ENCODE assay signal across 27 mouse cellular contexts in genomic region chr17:17444297-17444886, GRCm38 (mm10). TPM values are rescaled to one million over a fixed set of nuclear protein-coding genes. Genes with fewer than 3 reads are reported as not detected.
DNase-seq lines count a peak whose midpoint lies in the region; ATAC-seq and TF ChIP-seq lines count a peak whose summit lies in the region.
"Had no signal": no experiment of that assay in that cellular context is flagged by ENCODE, and none has a peak within 500 bp of the region (broad histone marks: within the 10 kb centered on the region; RNA-seq: fewer than 3 reads in every experiment).

No protein-coding gene starts in this region.

- TF ChIP-seq CTCF in spleen, adult 2 months (IDR thresholded peaks at IDR 0.05; ENCODE audit: extremely low read depth, insufficient read depth, insufficient read length, insufficient replicate concordance), result no peak
- no peak for TF ChIP-seq CTCF in MEL (IDR thresholded peaks at IDR 0.05 in 2 of 3, conservative IDR thresholded peaks at IDR 0.05 in 1 of 3; ENCODE audit: control insufficient read depth in 1 of 3, insufficient read depth in 1 of 3, low read depth in 2 of 3, low read length in 3 of 3, poor library complexity in 1 of 3, severe bottlenecking in 1 of 3)
- no peak for TF ChIP-seq CTCF in lung, adult 2 months (IDR thresholded peaks at IDR 0.05; ENCODE audit: insufficient read depth, low read length)

- no peak overlapping the region for H3K9ac ChIP-seq in MEL (ENCODE audit: control insufficient read depth, low read depth, low read length, poor library complexity, severe bottlenecking)
- no peak overlapping the region for H3K9ac ChIP-seq in hindbrain, embryonic 11.5 days (ENCODE audit: low read depth, low read length)
- H3K9ac ChIP-seq: forebrain, embryonic 13.5 days; intestine, embryonic 15.5 days; limb, embryonic 13.5 days; liver, embryonic 12.5 days; stomach, embryonic 15.5 days had no signal

- H3K4me2 ChIP-seq in hindbrain, embryonic 11.5 days (replicated peaks; ENCODE audit: low read depth, low read length), result no peak overlapping the region
- H3K4me2 ChIP-seq: forebrain, embryonic 13.5 days; intestine, embryonic 15.5 days; limb, embryonic 13.5 days; liver, embryonic 12.5 days; stomach, embryonic 15.5 days had no signal

- no peaks in the 10 kb centered on the region for H3K36me3 ChIP-seq in spleen, adult 2 months (ENCODE audit: control insufficient read depth, insufficient read depth, low read length)
- no peaks in the 10 kb centered on the region; a peak in 1 of 4 replicates for H3K36me3 ChIP-seq in MEL (ENCODE audit: control insufficient read depth in 1 of 2, insufficient read depth in 2 of 2, low read length in 2 of 2)
- no peaks in the 10 kb centered on the region for H3K36me3 ChIP-seq in hindbrain, embryonic 11.5 days (ENCODE audit: control insufficient read depth, insufficient read depth, low read length)
- H3K36me3 ChIP-seq: G1E; intestine, embryonic 15.5 days; limb, embryonic 13.5 days; liver, embryonic 12.5 days; stomach, embryonic 15.5 days had no signal

- 49% methylated on average over 3 of the region's 3 CpGs for WGBS in spleen, adult 2 months
- 90% methylated on average over 3 of the region's 3 CpGs for WGBS in hindbrain, embryonic 11.5 days
- 67% methylated on average over 3 of the region's 3 CpGs for WGBS in lung, adult 2 months

- DNase-seq in spleen, adult 2 months (ENCODE audit: low read depth in 1 of 2, low spot score in 2 of 2), result no peak
- DNase-seq in spleen, postnatal 36 days (ENCODE audit: low spot score in 2 of 2), result no peak
- peak; percentile 65 for DNase-seq in MEL (ENCODE audit: low read depth, low spot score)
- DNase-seq in naive thymus-derived CD4-positive, alpha-beta T cell, adult 2 months (ENCODE audit: low read depth), result peak; percentile 23
- DNase-seq in hindbrain, embryonic 11.5 days (ENCODE audit: low spot score), result no peak
- DNase-seq in lung, adult 2 months, result no peak
- DNase-seq in layer of hippocampus, postnatal 10 days (ENCODE audit: low spot score in 2 of 2), result no peak
- DNase-seq: adrenal gland, postnatal 25 days; cerebellum, adult 9-10 months; gastrocnemius, postnatal 14 days; heart, adult 2 months; heart, postnatal 4 days; kidney, adult 9 months; kidney, postnatal 25 days; layer of hippocampus, postnatal 36 days; lung, adult 18-20 months; lung, postnatal 14 days; midbrain, embryonic 14.5 days had no signal

- no peak for TF ChIP-seq RAD21 in MEL (IDR thresholded peaks at IDR 0.05; ENCODE audit: low read depth, low read length)

- H3K9me3 ChIP-seq in MEL (replicated peaks; ENCODE audit: insufficient read depth, low read length), result no peaks in the 10 kb centered on the region
- H3K9me3 ChIP-seq in hindbrain, embryonic 11.5 days (ENCODE audit: control insufficient read depth, low read length), result no peaks in the 10 kb centered on the region
- H3K9me3 ChIP-seq: forebrain, embryonic 13.5 days; G1E; intestine, embryonic 15.5 days; limb, embryonic 13.5 days; liver, embryonic 12.5 days; stomach, embryonic 15.5 days had no signal

- TF ChIP-seq POLR2A in spleen, adult 2 months (IDR thresholded peaks at IDR 0.05; ENCODE audit: low read depth, low read length), result no peak
- no peak for TF ChIP-seq POLR2A in MEL (IDR thresholded peaks at IDR 0.05; ENCODE audit: control insufficient read depth in 1 of 2, insufficient read depth in 1 of 2, low read depth in 1 of 2, low read length in 2 of 2, poor library complexity in 1 of 2)
- no peak for TF ChIP-seq POLR2A in lung, adult 2 months (IDR thresholded peaks at IDR 0.05; ENCODE audit: borderline replicate concordance, extremely low read depth, low read depth, low read length)

- no peaks in the 10 kb centered on the region for H3K27me3 ChIP-seq in spleen, adult 2 months (ENCODE audit: control insufficient read depth, insufficient read depth, low read length)
- H3K27me3 ChIP-seq in MEL (ENCODE audit: control insufficient read depth in 1 of 2, insufficient read depth in 2 of 2, low read length in 2 of 2), result no peaks in the 10 kb centered on the region
- no peaks in the 10 kb centered on the region for H3K27me3 ChIP-seq in hindbrain, embryonic 11.5 days (ENCODE audit: control insufficient read depth, insufficient read depth, low read length)
- H3K27me3 ChIP-seq: forebrain, embryonic 13.5 days; intestine, embryonic 15.5 days; limb, embryonic 13.5 days; liver, embryonic 12.5 days; stomach, embryonic 15.5 days had no signal

- no peak overlapping the region for H3K4me3 ChIP-seq in spleen, adult 2 months (ENCODE audit: extremely low read depth, insufficient read depth, insufficient read length)
- no peak overlapping the region for H3K4me3 ChIP-seq in MEL (ENCODE audit: control insufficient read depth in 1 of 2, insufficient read depth in 1 of 2, low read depth in 2 of 2, low read length in 2 of 2)
- H3K4me3 ChIP-seq in hindbrain, embryonic 11.5 days (ENCODE audit: low read depth, low read length), result no peak overlapping the region
- H3K4me3 ChIP-seq in lung, adult 2 months (replicated peaks; ENCODE audit: extremely low read depth, low read depth, low read length), result no peak overlapping the region
- H3K4me3 ChIP-seq: forebrain, embryonic 13.5 days; heart, adult 2 months; intestine, embryonic 15.5 days; layer of hippocampus, adult 2 months; limb, embryonic 13.5 days; liver, embryonic 12.5 days; stomach, embryonic 15.5 days had no signal

- H3K4me1 ChIP-seq in spleen, adult 2 months (ENCODE audit: control insufficient read depth, insufficient read depth, insufficient read length), result peaks cover 4% of the 10 kb centered on the region; the same call in 1 of the 2 replicates
- H3K4me1 ChIP-seq in MEL (ENCODE audit: control insufficient read depth in 1 of 2, insufficient read depth in 2 of 2, low read length in 2 of 2), result peaks cover 0 to 2% of the 10 kb centered on the region in 2 experiments; a peak in 1 of 4 replicates
- H3K4me1 ChIP-seq in hindbrain, embryonic 11.5 days (replicated peaks; ENCODE audit: control insufficient read depth, insufficient read depth, low read length), result no peaks in the 10 kb centered on the region; the same call in 1 of the 2 replicates
- no peaks in the 10 kb centered on the region for H3K4me1 ChIP-seq in lung, adult 2 months (ENCODE audit: control insufficient read depth, insufficient read depth, low read length)
- H3K4me1 ChIP-seq: liver, embryonic 12.5 days had no signal

- no peak for TF ChIP-seq EP300 in MEL (IDR thresholded peaks at IDR 0.05; ENCODE audit: low read depth in 1 of 2, low read length in 2 of 2)

- no peaks in the 10 kb centered on the region for H3K79me2 ChIP-seq in MEL (ENCODE audit: control insufficient read depth, insufficient read depth, low read length, poor library complexity)

- H3K27ac ChIP-seq in spleen, adult 2 months (ENCODE audit: insufficient read depth, low read length), result peak overlapping the region; percentile 3; the same call in 1 of the 2 replicates
- no peak overlapping the region for H3K27ac ChIP-seq in MEL (ENCODE audit: control insufficient read depth, low read depth, low read length)
- no peak overlapping the region for H3K27ac ChIP-seq in hindbrain, embryonic 11.5 days (ENCODE audit: low read depth, low read length)
- H3K27ac ChIP-seq: forebrain, embryonic 13.5 days; heart, adult 2 months; intestine, embryonic 15.5 days; layer of hippocampus, adult 2 months; limb, embryonic 13.5 days; liver, embryonic 12.5 days; stomach, embryonic 15.5 days had no signal

- ATAC-seq in hindbrain, embryonic 11.5 days (ENCODE audit: low FRiP score), result no peak
- ATAC-seq: forebrain, embryonic 13.5 days; hindbrain, embryonic 16.5 days; intestine, embryonic 15.5 days; liver, embryonic 12.5 days had no signal

TF ChIP-seq in MEL, 35 proteins besides CTCF, POLR2A, EP300 and RAD21:
- TF ChIP-seq JUND (IDR thresholded peaks at IDR 0.05; ENCODE audit: low read depth, low read length), result no peak
- TF ChIP-seq ZNF384 (IDR thresholded peaks at IDR 0.05; ENCODE audit: low read depth, low read length), result 0 out of 2 replicates have a peak, but pooled peaks have one; percentile 7

RNA-seq across cellular contexts. Expression of gene Lix1, which starts 41.9 kb away (rescaled TPM):
- 0.12 TPM in 2 replicates for polyA plus RNA-seq in spleen, adult 2 months (2012; rRNA removed)
- not detected in 2 replicates for total RNA-seq in MEL (2012; rRNA removed)
- not detected for polyA plus RNA-seq in MEL (2012; ENCODE audit: insufficient read depth in 1 of 2, insufficient read length in 2 of 2, low read depth in 1 of 2, low replicate concordance in 2 of 2, missing spikeins in 1 of 2)
- 21.1 and 26.9 TPM in 2 replicates for polyA plus RNA-seq in hindbrain, embryonic 11.5 days (2014; fragmentation: Nextera tagmentation; extraction: Ambion mirVana)
- 0.34 and 0.38 TPM in 2 replicates for polyA plus RNA-seq in lung, adult 2 months (2012; rRNA removed)
- 10 to 100 TPM; 77.0 to 78.5 TPM for total RNA-seq in layer of hippocampus, postnatal 10 days (2021)
- total RNA-seq: megakaryocyte, adult 5-6 weeks had no signal
- polyA plus RNA-seq: G1E had no signal

Comparison
In these comparisons a context has a peak if more than half of its experiments do, and no peak if none do; other contexts are left out.
1. DNase-seq: peak in MEL (single experiment) and naive thymus-derived CD4-positive, alpha-beta T cell, adult 2 months (single experiment); none in spleen, adult 2 months (0 of 2), spleen, postnatal 36 days (0 of 2), hindbrain, embryonic 11.5 days (single experiment), lung, adult 2 months (single experiment) and layer of hippocampus, postnatal 10 days (0 of 2).
2. RNA of gene Lix1, which starts 41.9 kb away (polyA plus RNA-seq): 21.1 to 26.9 TPM in hindbrain, embryonic 11.5 days; 0.34 to 0.38 TPM in lung, adult 2 months, 0.12 TPM in spleen, adult 2 months and not detected in MEL; every median in the first group is over 10 times any median in the second.